Mouse (Mus musculus): ENCODE data around the gene Cyp11a1.

DNA sequence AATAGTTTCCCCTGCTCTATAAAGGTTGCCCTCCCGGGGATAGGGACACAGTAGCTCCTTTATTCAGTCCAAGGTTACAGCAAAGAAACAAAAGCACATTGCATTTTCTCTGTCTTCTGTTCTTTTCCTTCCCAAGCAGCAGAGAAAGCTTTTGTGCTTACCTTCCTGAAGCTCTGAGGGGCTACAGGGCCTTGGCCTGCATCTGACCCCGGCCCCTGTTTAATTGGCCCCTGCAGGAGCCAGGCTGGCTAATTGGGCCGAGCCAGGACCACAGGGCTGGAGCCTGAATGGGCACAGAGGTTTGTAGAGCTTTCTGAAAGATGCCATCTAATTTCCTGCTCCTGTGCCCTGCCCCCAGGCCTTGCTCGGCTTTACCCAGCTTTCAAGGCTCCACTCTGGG is 34.8 kb downstream of the Cyp11a1 start:
- TF ChIP-seq JUND (IDR thresholded peaks at IDR 0.05; ENCODE audit: low read depth, low read length) (no peak), POLR2AphosphoS2 (IDR thresholded peaks at IDR 0.05; ENCODE audit: low read length) (no peak), KAT2A (conservative IDR thresholded peaks at IDR 0.05; ENCODE audit: low read depth, low read length) (no peak), CTCF (IDR thresholded peaks at IDR 0.05 in 2 of 3, conservative IDR thresholded peaks at IDR 0.05 in 1 of 3; ENCODE audit: control insufficient read depth in 1 of 3, insufficient read depth in 1 of 3, low read depth in 2 of 3, low read length in 3 of 3, poor library complexity in 1 of 3, severe bottlenecking in 1 of 3) (no peak), MAFK (IDR thresholded peaks at IDR 0.05; ENCODE audit: borderline replicate concordance, low read depth, low read length) (no peak), ZKSCAN1 (IDR thresholded peaks at IDR 0.05; ENCODE audit: low read depth, low read length) (no peak), USF1 (IDR thresholded peaks at IDR 0.05; ENCODE audit: low read depth, low read length) (no peak)

Data from MEL (cell line).